Mouse (Mus musculus): Measurements from ENCODE around the gene Wfdc12.

- TF ChIP-seq CTCF (IDR thresholded peaks at IDR 0.05; ENCODE audit: extremely low read depth, insufficient read depth, insufficient read length, insufficient replicate concordance) (no peak), POLR2A (IDR thresholded peaks at IDR 0.05; ENCODE audit: low read depth, low read length) (no peak)
Measured at GRCm38 (mm10) chr2:164146556-164146955, 43.9 kb downstream of the Wfdc12 start.

All from spleen, adult 2 months (tissue).